Mouse (Mus musculus) layer of hippocampus, adult 9-11 months (tissue): ENCODE measurements at regions not wholly inside any gene's neighbourhood (a gene's known extent, or its start where the extent isn't known, plus 50 kb on each side); places are given as distances from the start of the nearest gene placed in this dataset.

Source experiments
- DNase-seq: peaks from one replicate; pipeline ENCODE4 v3.0.0; 2022

GRCm38 (mm10) chr10:43721356-43721755, 143.3 kb downstream of the Cd24a start:
- DNase-seq, result no peak

GRCm38 (mm10) chr10:43722164-43722563, 144.1 kb downstream of the Cd24a start:
- DNase-seq, result no peak

- no peak for DNase-seq
Measured at GRCm38 (mm10) chr10:43722711-43723614, 144.9 kb downstream of the Cd24a start.

- DNase-seq, result no peak
Measured at GRCm38 (mm10) chr10:43723615-43723937, 145.5 kb downstream of the Cd24a start.

GRCm38 (mm10) chr10:43727746-43728145, 149.7 kb downstream of the Cd24a start:
- no peak for DNase-seq

GRCm38 (mm10) chr10:43729184-43729583, 151.1 kb downstream of the Cd24a start:
- no peak for DNase-seq

GRCm38 (mm10) chr10:43733618-43734415, 155.7 kb downstream of the Cd24a start:
- no peak for DNase-seq

GRCm38 (mm10) chr10:43739181-43739580, 161.1 kb downstream of the Cd24a start:
- no peak for DNase-seq

GRCm38 (mm10) chr10:43739718-43740117, 161.6 kb downstream of the Cd24a start:
- no peak for DNase-seq

GRCm38 (mm10) chr10:43740204-43740865, 161.2 kb downstream of the Qrsl1 start:
- DNase-seq, result peak; percentile 73

- no peak for DNase-seq
Measured at GRCm38 (mm10) chr10:43741361-43742084, 160.0 kb downstream of the Qrsl1 start.

GRCm38 (mm10) chr10:43742085-43743054, 159.2 kb downstream of the Qrsl1 start:
- no peak for DNase-seq

- DNase-seq, result no peak
Measured at GRCm38 (mm10) chr10:43743188-43744120, 158.1 kb downstream of the Qrsl1 start.

GRCm38 (mm10) chr10:43745931-43746630, 155.5 kb downstream of the Qrsl1 start:
- DNase-seq, result no peak

GRCm38 (mm10) chr10:43746631-43747001, 154.9 kb downstream of the Qrsl1 start:
- no peak for DNase-seq

GRCm38 (mm10) chr10:43747541-43747940, 154.0 kb downstream of the Qrsl1 start:
- no peak for DNase-seq

- no peak for DNase-seq
Measured at GRCm38 (mm10) chr10:43748300-43748699, 153.2 kb downstream of the Qrsl1 start.

GRCm38 (mm10) chr10:43749496-43750110, 151.9 kb downstream of the Qrsl1 start:
- DNase-seq, result no peak

GRCm38 (mm10) chr10:43750401-43750800, 151.1 kb downstream of the Qrsl1 start:
- DNase-seq, result no peak
